Mouse (Mus musculus) retina, adult 2 months (tissue): ENCODE results near the gene Ccdc96.

ENCODE experiments used
- DNase-seq: peaks from one replicate; pipeline ENCODE4 v3.0.0-alpha.2; 2012; ENCODE audit warnings: low read depth, low spot score

The Ccdc96 gene

DNA sequence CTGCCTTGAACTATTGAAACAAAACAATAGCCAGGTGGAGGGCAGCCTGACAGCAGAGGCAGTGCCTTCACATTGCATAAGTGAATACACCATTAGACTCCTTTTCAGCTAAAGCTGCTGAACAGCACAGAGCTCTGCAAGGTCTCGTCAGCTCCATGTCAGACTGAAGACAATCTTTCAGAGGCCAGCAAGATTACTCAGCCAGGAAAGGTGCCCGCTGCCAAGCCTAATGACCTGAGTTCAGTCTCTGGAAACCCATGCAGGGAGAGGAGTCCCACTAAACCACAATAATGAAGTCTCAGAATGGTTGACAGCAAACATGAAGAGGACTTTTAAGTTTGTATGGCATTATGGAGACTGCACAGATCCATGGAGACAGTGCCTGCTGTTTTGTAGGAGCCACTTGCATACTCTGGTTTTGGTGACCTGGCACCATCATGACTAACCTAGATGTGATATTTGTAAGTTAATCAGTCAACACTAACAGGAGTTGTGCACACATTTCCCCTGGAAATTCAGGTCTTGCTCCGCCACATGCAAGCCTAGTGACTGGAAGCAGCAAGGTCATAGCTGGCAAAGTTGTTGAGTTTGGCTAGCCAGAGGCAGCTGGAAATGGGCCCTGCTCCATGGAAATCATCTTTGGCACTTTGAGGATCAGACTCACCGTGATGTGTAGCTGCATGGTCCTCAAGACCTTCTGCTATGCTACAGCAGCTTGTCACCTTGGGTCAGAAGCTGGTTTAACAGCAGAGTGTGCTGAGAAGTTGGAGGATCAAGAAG is 11.3 kb upstream of the Ccdc96 start:
- DNase-seq: no peak

- DNase-seq: no peak
Observed at GRCm38 (mm10) chr5:36474283-36474682, 10.1 kb upstream of the Ccdc96 start.

DNA sequence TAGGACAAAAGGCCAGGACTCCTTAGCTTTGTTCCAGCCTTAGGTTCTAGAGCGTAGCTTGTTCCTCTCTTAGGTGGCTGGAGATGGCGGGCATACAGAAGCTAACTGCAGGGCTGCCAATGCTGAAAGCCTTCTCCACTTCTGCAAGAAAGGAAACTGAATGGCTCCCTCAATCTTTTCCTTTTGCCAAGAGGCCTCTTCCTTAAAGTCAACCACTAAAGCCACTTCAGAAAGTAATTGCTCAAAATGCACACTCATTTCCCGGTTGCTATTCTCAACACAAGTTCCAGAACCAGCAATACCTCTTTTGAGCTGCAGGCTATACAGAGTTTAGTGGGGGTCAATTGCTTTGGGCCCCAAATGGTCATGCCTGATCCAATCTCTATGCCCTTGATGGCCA is 6.9 kb upstream of the Ccdc96 start:
- DNase-seq: no peak

GRCm38 (mm10) chr5:36478540-36479420 is 5.6 kb upstream of the Ccdc96 start:
- no peak for DNase-seq

DNA sequence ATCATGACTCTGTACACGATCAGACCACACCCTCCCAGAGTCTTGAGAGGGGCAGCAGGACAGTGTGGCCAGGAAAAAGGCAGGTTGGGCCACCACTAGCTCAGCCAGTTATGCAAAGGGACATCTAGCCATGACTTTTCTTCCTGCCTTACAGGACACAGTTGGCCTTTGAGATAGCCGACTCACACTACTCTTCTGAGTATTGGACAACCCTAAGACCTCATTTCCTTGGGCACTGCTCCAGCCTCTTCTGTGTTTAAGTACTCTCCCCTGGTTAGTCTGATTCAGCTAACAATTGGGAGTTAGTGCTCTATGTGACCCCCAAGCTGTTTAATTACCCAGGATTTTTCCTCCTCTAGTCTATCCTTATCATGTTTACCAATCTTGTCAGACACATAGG is 4.7 kb upstream of the Ccdc96 start:
- no peak for DNase-seq

DNA sequence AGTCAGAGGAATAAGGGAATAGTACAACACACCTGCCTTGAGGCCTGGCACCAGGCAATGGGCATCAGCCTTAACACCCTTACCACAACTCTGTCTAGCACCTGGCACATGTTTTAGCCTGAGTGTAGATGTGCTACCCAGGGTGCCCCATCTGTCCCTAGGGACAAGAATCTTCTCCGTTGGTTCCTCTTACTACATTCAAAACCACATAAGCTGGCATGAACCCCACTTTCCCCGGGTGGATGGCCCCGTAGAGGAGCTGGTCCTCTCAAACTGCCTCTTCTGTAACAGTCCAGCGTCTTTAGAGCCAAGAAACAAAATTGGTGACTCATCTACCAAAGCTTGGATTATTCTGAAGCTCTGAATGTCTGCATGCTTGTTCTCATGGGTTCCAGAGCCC is 4.0 kb upstream of the Ccdc96 start:
- no peak for DNase-seq

- DNase-seq: no peak
Observed at GRCm38 (mm10) chr5:36481114-36481513, 3.3 kb upstream of the Ccdc96 start.

DNA sequence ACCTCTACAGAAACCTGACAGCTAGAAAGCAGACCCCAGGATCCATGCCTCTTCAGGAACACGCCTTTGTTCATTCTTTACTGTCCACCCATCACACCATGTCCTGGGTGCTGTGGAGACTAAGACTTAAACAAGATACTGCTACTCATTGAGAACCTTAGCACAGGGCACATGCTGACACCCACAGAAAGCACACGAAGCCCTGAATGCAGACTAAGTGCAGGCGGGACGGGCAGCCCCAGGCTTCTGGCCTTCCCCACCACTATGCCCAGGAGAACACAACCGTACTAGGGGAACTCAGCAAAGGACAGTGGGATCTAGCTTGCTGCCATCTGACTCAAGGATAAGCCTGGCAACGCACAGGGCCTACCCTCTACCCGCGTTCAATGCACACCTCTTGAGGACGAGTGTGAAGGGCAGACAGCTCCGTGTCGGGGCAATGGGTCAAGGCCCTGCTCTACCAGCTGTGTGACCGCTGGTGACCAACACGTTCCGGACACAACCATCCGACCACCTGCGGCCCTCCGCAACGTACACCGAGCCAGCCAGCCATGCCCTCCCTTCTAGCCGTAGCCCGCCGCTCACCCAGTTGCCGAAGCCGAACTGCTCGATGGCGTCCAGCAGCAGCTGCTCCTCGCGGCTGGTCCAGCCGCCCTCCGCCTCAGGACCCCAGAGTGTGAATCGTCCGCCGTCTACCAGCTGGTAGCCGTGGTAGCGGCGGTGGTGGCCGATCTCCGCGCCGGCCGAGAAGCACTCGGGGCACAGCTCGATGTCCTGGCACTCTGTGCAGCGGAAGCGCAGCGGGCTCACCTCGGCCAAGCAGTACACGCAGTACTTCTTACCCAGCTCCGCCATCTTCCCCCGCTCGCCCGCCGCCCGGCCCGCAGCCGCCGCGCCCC is 936 bp upstream of the Ccdc96 start:
- no peak for DNase-seq

GRCm38 (mm10) chr5:36485306-36485705 is 918 bp downstream of the Ccdc96 start:
- DNase-seq: no peak

DNA sequence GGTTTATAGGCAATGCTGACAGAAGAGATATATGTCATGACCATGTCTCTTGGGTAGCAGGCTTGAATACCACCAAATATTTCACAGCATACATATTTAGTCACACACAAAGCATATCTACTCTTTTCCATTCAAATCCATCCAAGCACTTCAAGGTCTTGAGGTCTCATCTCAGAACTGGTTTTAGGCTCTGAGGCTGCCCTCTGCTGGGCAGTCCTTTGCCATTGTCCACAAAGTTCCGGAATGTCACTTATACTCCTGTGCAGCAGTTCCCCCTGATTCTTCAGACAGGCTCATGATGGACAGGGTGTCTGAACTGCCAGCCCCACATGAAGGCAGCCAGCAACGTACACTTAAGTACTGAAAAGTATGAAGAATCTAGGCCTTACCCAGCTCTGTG is 4.8 kb downstream of the Ccdc96 start:
- DNase-seq: no peak

DNA sequence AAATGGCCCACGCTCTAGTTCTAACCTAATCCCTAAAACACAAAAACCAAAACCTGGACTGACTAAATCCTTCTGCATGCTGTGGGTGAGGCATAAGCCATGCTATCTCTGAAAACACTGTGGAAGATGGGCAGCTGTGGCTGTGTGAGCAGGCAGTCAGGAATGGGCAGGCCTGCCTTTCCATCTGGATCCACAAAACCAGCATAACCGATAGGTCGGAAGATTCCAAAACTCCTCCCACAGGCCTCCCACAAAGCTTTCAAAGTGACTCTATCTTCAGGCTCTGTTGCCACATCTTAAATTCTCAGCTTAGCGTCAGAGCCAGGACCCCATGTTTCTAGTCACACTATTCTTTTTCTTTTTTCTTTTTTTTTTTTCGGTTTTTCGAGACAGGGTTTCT is 9.5 kb downstream of the Ccdc96 start:
- no peak for DNase-seq

DNA sequence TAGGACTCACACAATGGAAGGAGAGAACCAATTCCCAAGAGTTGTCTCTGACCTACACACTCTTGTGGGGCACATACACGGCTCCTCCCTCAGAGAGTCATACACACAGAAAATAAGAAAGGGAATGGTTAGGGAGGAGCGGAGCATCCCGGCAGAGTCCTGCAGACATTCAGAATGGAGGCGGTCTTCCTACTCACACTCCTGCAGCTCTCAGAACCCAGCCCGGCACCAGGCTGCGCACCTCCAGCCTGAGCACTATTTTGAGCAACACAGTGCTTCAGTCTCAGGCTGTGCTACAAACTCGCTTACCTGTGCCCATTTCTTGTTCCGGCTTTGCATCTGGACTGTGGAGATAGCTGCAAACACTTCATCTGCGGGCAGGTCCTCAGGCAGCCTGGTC is 10.3 kb downstream of the Ccdc96 start:
- DNase-seq: no peak

DNA sequence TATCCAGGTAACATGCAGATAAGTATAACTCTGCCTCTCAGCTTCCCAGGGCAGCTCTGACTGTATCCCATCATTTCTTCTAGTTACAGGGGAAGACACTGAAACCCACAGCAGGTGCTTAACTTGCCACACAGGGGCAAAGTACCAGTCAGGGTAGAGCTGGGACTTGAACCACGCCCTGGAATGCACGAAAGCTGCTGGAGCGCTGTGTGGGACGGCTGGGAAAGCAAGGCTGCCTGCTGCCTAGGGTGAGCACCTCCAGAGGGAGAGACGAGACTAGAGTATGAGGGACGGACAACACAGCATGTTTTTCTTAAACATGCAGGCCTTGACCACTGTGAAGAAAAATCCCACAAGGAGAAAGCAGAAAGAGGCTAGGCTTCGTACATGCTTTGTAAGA is 20.8 kb downstream of the Ccdc96 start:
- no peak for DNase-seq

DNA sequence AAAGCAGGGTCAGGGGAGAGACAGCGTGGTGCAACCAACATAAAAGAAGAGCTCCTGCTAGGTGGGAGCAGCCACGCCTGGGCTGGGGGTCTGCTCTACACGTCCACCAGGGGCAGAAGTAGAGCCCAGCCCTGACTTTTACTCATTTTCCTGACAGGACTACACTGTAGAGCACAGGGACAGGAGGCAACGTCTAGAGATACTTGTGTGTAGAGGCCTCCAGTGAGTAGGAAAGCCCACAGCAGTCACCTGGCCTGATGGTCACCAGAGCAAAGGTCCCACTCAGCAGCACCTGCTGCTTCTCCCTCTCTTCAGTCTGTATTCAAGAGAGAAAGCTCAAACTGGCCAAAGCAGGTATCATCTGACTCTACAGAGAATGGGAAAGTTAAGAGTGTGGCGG is 21.3 kb downstream of the Ccdc96 start:
- DNase-seq: no peak

DNA sequence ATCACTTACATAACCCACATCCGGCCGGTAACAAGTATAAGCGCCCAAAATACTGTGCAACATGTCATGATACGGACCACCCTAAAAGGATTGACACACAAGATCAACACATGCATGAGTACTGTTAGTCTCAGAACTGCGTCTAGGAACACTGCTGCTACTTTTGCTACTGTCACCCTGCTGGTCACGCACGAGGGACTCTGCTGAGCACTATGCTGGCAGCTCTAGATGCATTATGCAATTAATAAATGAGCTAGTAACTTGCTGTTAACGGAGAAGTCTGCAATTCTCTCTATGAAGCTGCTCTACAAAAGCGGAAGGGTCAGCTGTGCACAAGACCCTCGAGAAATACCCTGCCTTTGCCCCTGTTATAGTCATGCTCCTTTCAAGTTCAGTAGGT is 24.0 kb downstream of the Ccdc96 start:
- no peak for DNase-seq

DNA sequence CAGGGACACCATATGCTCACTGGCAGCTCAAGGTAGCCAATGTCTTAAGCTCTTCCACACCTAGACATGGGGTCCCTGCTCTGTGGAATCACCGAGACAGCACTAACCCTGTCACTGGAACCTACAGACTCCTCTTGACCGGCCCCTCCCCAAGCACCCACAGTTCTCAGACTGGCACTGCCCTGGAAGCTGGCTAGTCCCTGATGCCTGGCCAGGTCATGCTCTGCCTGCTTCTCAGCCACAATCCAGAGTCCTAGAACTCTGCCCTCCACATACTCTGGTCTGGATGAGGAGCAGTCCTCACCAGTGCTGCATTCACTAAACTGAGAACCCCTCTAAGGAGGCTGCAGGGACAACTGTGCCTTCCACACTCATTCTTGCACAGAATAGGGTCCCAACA is 26.6 kb downstream of the Ccdc96 start:
- no peak for DNase-seq

DNA sequence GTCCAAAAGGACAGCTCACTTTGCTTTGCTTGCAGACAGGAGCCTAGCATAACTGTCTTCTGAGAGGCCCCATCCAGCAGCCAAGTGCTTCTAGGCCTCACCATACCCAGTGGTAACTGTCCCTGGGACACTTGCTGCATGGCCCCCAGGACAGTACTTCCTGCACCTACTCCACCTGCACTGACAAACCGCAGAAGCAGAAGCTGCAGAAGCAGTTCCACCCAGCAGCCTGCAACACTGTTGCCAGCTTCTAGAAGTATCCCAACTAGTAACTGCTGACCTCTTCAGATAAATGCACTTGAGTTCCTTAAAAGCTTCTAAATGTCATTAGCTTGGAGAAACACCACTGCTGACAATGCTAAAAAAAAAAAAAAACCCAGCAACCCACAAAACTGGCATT is 30.7 kb downstream of the Ccdc96 start:
- no peak for DNase-seq

DNA sequence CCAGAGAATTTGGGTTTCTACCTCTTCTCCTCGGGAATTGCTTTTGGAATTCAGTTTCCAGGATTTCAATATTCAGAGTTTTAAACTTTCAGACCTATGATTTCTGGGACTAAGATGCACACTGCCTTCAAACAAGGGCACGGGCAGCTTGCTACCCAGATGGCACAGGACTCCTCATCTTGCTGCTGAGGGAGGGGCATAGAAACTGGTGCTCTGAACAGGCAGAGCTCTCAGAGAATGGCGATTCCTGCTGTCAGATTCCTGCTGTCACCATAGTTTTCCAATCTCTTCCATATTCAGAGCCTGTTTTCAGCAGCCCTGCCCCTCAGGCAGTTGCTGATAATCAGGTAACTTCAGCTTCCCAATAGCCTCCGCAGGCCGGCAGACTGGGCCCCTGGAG is 31.2 kb downstream of the Ccdc96 start:
- no peak for DNase-seq

- no peak for DNase-seq
Observed at GRCm38 (mm10) chr5:36517596-36517995, 33.2 kb downstream of the Ccdc96 start.

- no peak for DNase-seq
Observed at GRCm38 (mm10) chr5:36519751-36520150, 35.4 kb downstream of the Ccdc96 start.

DNA sequence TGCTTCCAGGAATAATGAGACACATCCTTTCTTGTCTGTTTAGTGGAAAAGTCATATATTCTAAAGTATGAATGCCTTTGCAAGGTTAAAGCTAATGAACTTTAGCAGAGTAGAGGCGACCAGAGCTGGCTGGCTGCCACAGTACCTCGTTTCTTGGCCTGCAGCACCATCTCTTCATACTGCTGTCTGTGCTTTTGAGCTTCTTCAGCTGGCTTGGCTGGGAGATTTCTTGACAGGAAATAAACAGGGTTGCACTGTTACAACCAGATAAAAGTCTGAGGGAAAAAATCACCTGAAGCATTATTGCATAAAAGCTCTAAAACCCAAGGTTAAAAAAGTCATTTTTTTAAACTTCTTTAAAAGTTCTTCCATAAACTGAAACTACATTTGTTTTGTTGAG is 38.4 kb downstream of the Ccdc96 start:
- DNase-seq: no peak

GRCm38 (mm10) chr5:36523219-36523703 is 38.9 kb downstream of the Ccdc96 start:
- no peak for DNase-seq
